Mouse (Mus musculus): ENCODE measurements around the gene Adcy3. TPM values are rescaled to one million over a fixed set of nuclear protein-coding genes. Genes with fewer than 3 reads are reported as not detected.

Adcy3 gene
- polyA plus RNA-seq, 1 experiment, result 17.6 TPM

DNA sequence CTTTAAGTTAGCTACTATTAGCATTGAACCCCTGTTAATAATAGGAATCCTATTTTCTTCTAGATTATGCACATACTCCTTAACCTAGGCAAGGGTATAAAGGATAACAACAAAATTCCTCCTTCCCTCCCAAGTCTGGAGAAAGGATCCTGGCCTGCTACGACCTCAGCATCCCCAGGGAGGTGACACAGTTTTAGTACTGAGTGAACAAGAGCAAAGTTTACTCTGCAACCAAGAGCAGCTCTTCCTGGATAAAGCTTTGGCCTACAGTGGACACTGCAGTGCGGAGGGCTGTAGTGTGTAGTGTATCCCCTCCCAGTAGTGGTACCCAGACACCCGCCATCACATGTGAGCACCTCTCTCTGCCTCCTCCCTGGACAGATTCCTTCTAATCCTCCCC lies 19.1 kb downstream of the Adcy3 start:
- Histone ChIP-seq H3K4me1 (ENCODE audit: control insufficient read depth, insufficient read depth, low read length) (no peaks in the 10 kb centered on the region), H3K4me3 (replicated peaks; ENCODE audit: extremely low read depth, low read depth, low read length) (no peak overlapping the region)
- TF ChIP-seq POLR2A (IDR thresholded peaks at IDR 0.05; ENCODE audit: borderline replicate concordance, extremely low read depth, low read depth, low read length) (no peak), CTCF (IDR thresholded peaks at IDR 0.05; ENCODE audit: insufficient read depth, low read length) (no peak)
- 94% methylated on average over 3 of the region's 3 CpGs for WGBS
- DNase-seq, result no peak

GRCm38 (mm10) chr12:4157466-4157865 lies 24.6 kb downstream of the Adcy3 start:
- H3K4me1 ChIP-seq (ENCODE audit: control insufficient read depth, insufficient read depth, low read length), result no peaks in the 10 kb centered on the region; the same call in 1 of the 2 replicates
- no peak overlapping the region for H3K4me3 ChIP-seq (replicated peaks; ENCODE audit: extremely low read depth, low read depth, low read length)
- no peak for TF ChIP-seq CTCF (IDR thresholded peaks at IDR 0.05; ENCODE audit: insufficient read depth, low read length)
- no peak for TF ChIP-seq POLR2A (IDR thresholded peaks at IDR 0.05; ENCODE audit: borderline replicate concordance, extremely low read depth, low read depth, low read length)
- WGBS, result 59% methylated on average over 2 of the region's 2 CpGs
- DNase-seq, result no peak

GRCm38 (mm10) chr12:4158179-4158578 lies 25.3 kb downstream of the Adcy3 start:
- 74% methylated on average over 3 of the region's 3 CpGs for WGBS
- Histone ChIP-seq H3K4me3 (replicated peaks; ENCODE audit: extremely low read depth, low read depth, low read length) (no peak overlapping the region), H3K4me1 (ENCODE audit: control insufficient read depth, insufficient read depth, low read length) (no peaks in the 10 kb centered on the region; the same call in 1 of the 2 replicates)
- no peak for DNase-seq
- TF ChIP-seq CTCF (IDR thresholded peaks at IDR 0.05; ENCODE audit: insufficient read depth, low read length) (no peak), POLR2A (IDR thresholded peaks at IDR 0.05; ENCODE audit: borderline replicate concordance, extremely low read depth, low read depth, low read length) (no peak)

DNA sequence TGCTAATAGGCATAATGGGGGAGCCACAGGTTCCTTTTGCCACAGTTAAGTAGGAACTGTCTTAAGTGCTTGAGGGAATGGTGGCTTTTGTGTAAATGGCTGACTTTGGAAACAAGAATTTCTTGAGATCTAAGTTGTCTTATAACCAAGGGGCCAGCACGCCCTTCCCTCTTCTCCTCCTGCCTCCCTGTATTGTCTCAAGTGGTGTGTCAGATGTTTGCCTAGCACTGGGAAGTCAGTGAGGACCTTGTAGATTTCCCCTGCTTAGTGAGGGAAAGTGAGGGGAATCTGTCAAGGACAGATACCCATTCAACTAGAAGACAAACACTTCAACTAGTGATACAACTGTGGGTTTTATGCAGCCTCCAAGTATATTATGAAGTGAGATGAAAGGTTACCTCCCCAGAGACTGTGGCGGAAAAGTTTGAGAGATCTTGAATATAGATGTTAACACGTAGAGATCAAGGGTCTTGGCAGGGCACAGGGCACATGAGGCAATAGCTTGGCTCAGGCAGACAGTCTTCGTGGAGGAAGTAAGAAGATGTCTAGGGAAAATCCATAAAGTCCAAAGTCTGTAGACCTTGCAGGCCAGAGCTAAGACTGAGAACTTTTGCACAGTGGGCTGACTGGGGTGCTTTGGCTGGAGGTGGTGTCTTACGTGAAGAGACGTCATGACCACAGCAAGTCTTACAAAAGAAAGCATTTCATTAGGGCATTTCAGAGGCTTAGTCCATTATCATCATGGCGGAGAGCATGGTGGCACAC lies 26.1 kb downstream of the Adcy3 start:
- WGBS, result 68% methylated on average over 7 of the region's 7 CpGs
- no peaks in the 10 kb centered on the region; the same call in 1 of the 2 replicates for H3K4me1 ChIP-seq (ENCODE audit: control insufficient read depth, insufficient read depth, low read length)
- TF ChIP-seq CTCF (IDR thresholded peaks at IDR 0.05; ENCODE audit: insufficient read depth, low read length) (no peak), POLR2A (IDR thresholded peaks at IDR 0.05; ENCODE audit: borderline replicate concordance, extremely low read depth, low read depth, low read length) (no peak)
- no peak for DNase-seq
- H3K4me3 ChIP-seq (replicated peaks; ENCODE audit: extremely low read depth, low read depth, low read length), result no peak overlapping the region

DNA sequence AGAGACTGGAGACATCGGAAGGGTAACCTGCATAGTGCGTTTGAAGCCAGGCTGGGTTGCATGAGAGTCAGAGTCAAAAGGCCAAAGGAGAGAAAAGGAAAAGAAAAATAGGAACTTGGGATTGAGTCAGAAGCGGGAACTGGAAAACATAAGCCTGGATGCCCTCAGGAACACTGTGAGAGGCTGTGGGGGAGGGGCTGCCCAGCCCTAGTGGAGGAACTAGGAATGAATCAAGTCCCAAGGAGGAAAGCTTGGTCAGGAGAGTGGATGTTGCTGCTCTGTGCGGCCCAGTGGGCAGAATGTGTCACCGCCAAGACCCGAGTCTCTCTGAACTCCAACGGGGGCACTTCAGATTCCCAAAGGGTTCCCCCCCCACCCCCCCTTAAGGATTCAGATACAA lies 27.4 kb downstream of the Adcy3 start:
- TF ChIP-seq POLR2A (IDR thresholded peaks at IDR 0.05; ENCODE audit: borderline replicate concordance, extremely low read depth, low read depth, low read length) (no peak), CTCF (IDR thresholded peaks at IDR 0.05; ENCODE audit: insufficient read depth, low read length) (no peak)
- no peak for DNase-seq
- whole genome bisulfite sequencing, result 80% methylated on average over 7 of the region's 7 CpGs
- no peak overlapping the region for H3K4me3 ChIP-seq (replicated peaks; ENCODE audit: extremely low read depth, low read depth, low read length)
- H3K4me1 ChIP-seq (ENCODE audit: control insufficient read depth, insufficient read depth, low read length), result no peaks in the 10 kb centered on the region; the same call in 1 of the 2 replicates

- TF ChIP-seq POLR2A (IDR thresholded peaks at IDR 0.05; ENCODE audit: borderline replicate concordance, extremely low read depth, low read depth, low read length), result no peak
- no peak for TF ChIP-seq CTCF (IDR thresholded peaks at IDR 0.05; ENCODE audit: insufficient read depth, low read length)
- H3K4me1 ChIP-seq (ENCODE audit: control insufficient read depth, insufficient read depth, low read length), result no peaks in the 10 kb centered on the region; the same call in 1 of the 2 replicates
- DNase-seq, result no peak
- H3K4me3 ChIP-seq (replicated peaks; ENCODE audit: extremely low read depth, low read depth, low read length), result no peak overlapping the region
- WGBS, result 27% methylated on average over 2 of the region's 2 CpGs
Measured at GRCm38 (mm10) chr12:4162886-4163285, 30.0 kb downstream of the Adcy3 start.

- TF ChIP-seq CTCF (IDR thresholded peaks at IDR 0.05; ENCODE audit: insufficient read depth, low read length), result no peak
- no peak for TF ChIP-seq POLR2A (IDR thresholded peaks at IDR 0.05; ENCODE audit: borderline replicate concordance, extremely low read depth, low read depth, low read length)
- WGBS, result 79% methylated on average over 3 of the region's 3 CpGs
- DNase-seq, result no peak
- no peaks in the 10 kb centered on the region for H3K4me1 ChIP-seq (ENCODE audit: control insufficient read depth, insufficient read depth, low read length)
- no peak overlapping the region for H3K4me3 ChIP-seq (replicated peaks; ENCODE audit: extremely low read depth, low read depth, low read length)
Measured at GRCm38 (mm10) chr12:4166970-4167369, 34.1 kb downstream of the Adcy3 start.

DNA sequence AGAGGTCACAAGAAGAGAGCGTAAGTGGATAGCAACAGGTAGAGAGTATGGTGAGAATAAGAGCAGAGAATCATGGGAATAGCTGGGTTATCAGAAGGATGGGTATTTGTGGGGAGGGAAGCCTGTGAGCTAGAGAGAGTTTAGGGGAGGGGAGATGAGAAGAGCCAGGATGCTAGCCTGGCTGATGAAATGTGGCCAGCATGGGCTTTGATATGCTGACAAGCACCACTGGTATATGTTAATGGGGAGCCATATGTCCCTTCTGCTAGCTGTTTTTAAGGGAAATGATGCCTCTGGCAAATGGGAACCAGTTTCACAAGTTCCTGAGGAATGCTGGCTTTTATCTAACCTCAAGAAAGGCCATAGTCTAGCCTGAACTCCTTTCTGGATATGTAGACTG lies 36.2 kb downstream of the Adcy3 start:
- WGBS, result 92% methylated on average over 1 of the region's 1 CpGs
- Histone ChIP-seq H3K4me1 (ENCODE audit: control insufficient read depth, insufficient read depth, low read length) (no peaks in the 10 kb centered on the region), H3K4me3 (replicated peaks; ENCODE audit: extremely low read depth, low read depth, low read length) (no peak overlapping the region)
- no peak for DNase-seq
- TF ChIP-seq CTCF (IDR thresholded peaks at IDR 0.05; ENCODE audit: insufficient read depth, low read length), result no peak
- no peak for TF ChIP-seq POLR2A (IDR thresholded peaks at IDR 0.05; ENCODE audit: borderline replicate concordance, extremely low read depth, low read depth, low read length)

- 73% methylated on average over 5 of the region's 5 CpGs for WGBS
- TF ChIP-seq CTCF (IDR thresholded peaks at IDR 0.05; ENCODE audit: insufficient read depth, low read length) (no peak), POLR2A (IDR thresholded peaks at IDR 0.05; ENCODE audit: borderline replicate concordance, extremely low read depth, low read depth, low read length) (no peak)
- DNase-seq, result no peak
- Histone ChIP-seq H3K4me3 (replicated peaks; ENCODE audit: extremely low read depth, low read depth, low read length) (no peak overlapping the region), H3K4me1 (ENCODE audit: control insufficient read depth, insufficient read depth, low read length) (no peaks in the 10 kb centered on the region)
Measured at GRCm38 (mm10) chr12:4169622-4170021, 36.7 kb downstream of the Adcy3 start.
